Mouse (Mus musculus) spleen, postnatal 10 days (tissue): Measurements from ENCODE around the gene Gsto1.

ENCODE experiments used
- DNase-seq, 2 experiments: peaks; one replicate each; pipeline ENCODE4 v3.0.0; 2021 to 2022; ENCODE audit warnings: low spot score in 2 of 2

Gsto1 gene

DNA sequence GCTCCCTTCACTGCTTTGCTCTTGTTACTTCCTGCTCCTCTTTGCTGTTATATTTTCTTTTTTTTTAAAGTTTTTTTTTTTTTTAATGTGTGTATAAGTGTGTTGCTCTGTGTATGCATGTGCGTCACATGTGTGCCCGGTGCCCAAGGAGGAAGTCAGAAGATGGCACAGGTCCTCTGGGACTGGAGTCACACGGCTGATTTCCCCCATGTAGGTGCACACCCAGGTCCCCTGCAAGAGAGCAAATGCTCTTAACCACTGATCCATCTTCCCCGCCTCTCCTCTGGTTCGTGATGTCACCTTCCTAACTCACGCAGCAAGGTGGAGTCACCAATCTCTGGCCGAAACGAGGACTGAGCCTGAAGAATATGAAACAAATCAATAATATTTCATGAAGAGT is 33.3 kb downstream of the Gsto1 start:
- DNase-seq, result peak in 1 of 2 experiments; percentile 60

GRCm38 (mm10) chr19:47890489-47891130 is 35.8 kb downstream of the Gsto1 start:
- DNase-seq, result no peak

GRCm38 (mm10) chr19:47891562-47892312 is 37.0 kb downstream of the Gsto1 start:
- DNase-seq, result no peak

- DNase-seq, result no peak
Observed at GRCm38 (mm10) chr19:47893092-47893491, 38.3 kb downstream of the Gsto1 start.

- DNase-seq, result no peak
Observed at GRCm38 (mm10) chr19:47898472-47899079, 43.8 kb downstream of the Gsto1 start.

DNA sequence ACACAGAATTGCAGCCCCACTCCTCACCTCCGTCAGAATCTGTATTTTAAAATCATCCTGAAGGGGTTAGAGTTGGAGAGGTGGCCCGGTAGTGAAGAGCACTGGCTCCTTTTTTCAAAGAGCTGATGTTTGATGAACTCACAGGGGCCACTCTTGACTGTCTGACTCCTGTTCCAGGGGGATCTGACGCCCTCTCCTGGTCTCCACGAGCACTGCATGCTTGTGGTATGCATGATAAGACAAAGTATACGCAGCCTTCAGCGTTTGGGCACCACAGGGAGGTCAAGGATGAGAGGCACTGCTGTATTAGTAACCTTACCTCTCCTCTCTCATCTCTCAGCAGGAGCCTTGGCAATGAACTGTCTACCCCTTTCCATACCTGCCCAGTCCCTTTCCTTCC is 45.2 kb downstream of the Gsto1 start:
- DNase-seq, result peak in 1 of 2 experiments; percentile 55

DNA sequence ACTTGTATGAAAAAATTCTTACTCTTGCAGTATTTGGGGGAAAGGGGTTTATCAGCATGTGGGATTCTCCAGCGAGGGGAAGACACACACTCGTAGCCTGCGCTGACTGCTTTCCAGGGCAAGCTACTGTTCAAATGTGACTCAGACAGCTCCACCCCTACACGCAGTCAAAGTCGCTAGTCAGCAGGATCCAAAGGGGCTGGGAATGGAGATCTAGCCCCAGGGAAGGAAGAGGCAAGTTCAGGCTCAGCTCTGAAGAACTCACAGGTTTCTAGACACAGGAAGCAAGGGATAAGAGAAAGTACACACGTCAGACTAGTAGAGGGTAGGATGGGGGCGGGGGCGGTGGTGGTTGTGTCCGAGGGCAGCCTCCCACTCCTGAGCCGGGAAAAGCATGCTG is 45.8 kb downstream of the Gsto1 start:
- DNase-seq, result no peak

DNA sequence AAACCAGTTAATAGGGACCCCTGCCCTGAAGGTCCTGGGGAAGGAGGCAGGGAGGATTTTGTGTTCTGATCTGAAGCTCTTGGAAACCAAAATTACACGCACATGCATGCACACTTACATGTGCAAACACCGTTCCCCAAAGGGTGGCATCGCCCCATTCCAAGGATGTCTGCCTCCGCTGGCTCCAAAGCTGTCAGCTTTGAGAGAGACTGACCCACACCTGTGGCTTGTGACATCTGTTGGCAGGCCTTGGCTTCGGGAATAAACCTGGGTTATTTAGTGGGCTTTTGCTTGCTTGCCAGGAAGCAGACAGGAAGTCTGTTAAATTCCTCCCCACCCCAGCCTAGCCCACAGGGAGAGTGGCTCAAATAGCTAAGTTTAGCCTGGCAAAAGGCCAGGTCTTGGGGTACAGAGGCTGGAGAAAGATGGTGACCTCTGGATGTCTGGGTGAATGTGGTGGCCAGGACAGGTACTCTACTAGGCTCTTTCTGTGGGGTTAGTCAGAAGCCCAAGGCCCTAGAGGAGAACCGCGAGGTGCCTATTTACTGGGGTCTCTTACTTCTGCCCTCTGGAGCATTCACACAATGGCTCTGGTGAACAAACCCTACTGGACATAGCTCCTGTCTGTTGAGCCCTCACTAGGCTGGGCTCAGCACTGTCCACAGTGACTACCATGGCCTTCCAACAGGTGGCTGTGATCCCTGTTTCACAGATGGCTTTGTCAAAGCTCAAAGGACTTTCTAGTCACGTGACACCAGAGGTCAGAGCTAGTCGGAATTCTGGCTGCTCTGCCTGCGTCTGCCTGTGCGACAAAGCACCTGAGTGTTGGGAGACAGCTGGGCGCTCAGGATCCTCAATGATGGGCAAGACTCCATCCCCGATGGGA is 47.8 kb downstream of the Gsto1 start:
- DNase-seq, result no peak

DNA sequence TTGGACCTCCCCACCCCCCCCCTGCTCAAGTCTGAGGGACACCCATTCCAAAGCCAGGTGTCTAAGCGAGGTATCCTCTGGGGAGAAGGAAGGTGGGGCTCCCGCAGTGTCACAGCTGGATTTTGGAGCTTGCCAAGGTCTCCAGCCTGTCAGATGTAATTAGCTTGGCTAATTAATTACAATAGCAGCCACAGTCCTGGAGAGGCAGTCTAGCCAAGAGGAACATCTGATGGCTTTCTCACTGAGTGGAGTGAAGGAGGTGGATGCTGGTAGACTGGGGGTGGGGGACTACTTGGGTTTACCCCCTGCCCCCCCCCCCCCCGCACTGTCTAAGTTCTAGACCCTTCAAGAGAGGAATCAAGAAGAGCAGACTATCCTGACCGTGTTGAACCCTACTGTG is 48.9 kb downstream of the Gsto1 start:
- no peak for DNase-seq

DNA sequence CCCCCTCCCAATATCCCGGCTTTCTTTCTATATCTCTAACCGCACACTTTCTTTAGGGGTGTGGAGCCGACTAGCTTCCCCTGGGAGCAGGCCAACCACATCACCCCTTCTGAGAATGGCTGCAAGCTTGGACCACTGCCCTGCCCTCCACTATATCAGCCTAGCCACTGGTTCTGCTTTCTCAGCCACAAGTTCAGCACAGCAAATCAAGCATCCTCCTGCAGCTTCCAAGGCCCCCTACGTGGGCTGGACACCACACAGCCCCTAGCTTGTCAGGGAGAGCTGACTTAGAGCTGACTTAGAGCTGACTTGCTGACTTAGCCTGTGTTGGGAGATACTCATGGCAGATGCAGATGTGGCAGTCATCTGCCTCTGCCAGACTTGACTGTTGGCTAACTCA is 50.3 kb downstream of the Gsto1 start:
- DNase-seq, result no peak

DNA sequence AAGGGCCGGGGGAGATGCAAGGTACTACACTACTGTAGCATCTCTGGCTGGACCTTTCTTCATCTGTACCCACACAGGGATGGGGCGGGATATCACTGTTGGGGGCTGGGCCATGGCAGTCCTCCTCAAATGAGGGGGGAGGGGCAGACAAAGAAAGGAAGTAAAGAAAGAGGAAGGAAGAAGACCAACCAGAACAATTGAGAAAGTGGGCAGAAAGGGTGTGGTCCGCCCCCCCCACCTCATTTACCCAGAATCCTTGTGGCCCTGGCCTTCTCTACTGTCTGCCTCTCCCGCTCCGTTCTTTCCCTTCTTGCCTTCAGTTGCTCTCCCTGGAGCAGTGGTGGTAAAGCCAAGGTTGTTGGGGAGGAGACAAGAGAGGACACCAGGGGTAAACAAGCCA is 50.8 kb downstream of the Gsto1 start:
- peak in 1 of 2 experiments; percentile 43 for DNase-seq

DNA sequence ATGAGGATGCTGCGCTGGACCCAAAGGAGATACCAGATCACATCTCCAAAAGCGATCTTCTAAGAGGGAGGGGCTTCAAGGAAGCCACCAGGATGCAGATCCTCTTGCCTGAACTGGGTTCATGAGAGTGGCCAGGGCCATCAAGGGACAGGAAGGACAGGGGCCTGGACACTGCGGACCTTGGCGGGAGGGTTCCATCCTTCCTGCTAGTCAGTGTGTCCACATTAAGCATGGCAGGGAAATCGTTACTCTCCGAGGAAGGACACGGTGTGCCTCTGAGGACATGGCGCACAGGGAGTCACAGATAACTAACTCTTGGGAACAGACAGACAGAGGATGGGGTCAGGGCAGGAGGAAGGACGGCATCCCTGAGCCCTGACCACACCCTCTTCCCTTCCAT is 52.8 kb downstream of the Gsto1 start:
- no peak for DNase-seq

- no peak for DNase-seq
Observed at GRCm38 (mm10) chr19:47908961-47909371, 54.2 kb downstream of the Gsto1 start.

DNA sequence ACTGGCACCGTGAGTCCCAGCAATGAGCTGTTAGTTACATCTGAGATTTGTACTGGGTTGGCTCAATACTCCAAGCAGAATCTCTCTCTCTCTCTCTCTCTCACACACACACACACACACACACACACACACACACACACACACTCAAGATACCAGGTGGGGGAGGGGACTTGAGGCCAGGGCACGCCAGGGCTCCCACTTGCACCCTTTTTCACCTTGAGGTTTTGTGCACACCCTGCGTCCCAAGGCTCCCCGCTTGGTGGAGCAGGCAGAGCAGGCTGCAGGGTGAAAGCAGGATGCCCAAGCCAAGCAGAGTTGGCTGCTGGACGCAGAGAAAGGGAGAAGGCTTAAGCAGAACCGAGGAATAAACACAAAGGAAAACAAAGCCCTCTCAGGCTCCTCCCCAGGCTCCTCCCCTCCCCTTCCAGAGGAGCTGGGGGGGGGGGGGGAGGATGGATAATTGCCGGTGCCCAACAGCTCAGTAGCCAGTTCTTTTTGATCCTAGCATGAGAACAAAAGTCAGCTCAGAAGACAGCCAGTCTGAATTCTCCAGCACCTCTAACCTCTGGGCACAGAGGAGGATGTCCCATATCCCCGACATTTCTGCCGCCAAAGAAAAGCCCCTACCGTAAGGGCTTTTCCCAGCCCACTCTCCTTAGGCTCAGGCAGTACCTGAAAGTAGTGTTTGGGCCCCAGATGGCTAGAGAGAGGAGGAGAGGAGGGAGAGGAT is 54.8 kb downstream of the Gsto1 start:
- no peak for DNase-seq

- DNase-seq, result no peak
Observed at GRCm38 (mm10) chr19:47910117-47910618, 55.4 kb downstream of the Gsto1 start.

DNA sequence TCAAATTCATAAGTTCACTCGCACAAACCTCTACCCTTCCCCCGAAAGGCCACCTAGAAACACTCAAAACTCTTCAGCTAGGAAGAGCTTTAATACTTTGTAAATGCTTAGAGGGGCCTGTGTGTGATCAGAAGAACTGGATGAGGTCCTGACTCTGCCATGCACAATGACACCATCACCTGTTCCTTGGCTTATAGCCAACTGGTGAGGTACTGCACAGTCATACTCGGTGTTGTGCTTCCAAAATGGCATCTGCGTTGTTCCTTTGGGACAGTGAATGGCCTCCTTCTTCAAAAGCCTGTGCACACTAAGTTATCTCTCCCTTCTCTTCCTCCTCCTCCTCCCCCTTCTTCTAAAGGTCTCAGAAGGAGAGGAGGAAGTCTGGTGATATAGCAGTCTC is 56.0 kb downstream of the Gsto1 start:
- DNase-seq, result no peak

DNA sequence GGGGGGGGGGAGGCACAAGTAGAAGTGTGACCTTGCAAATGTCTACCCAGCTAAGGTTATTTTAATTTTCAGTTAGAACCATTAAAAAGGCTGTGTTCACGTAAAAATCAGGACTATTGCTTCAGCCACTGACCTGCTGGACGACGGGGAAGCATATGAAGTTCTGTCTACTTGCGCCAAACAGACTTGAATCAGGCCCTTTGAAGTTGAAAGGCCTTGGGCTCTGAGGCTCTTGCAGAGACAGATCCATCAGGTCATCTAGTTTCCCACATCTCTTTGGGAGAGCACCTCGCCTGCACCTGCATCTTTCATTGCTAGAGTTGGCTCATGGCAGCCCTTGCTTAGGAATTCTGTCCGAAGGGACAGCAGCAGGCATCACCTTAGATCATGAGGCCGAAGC is 58.6 kb downstream of the Gsto1 start:
- no peak for DNase-seq

DNA sequence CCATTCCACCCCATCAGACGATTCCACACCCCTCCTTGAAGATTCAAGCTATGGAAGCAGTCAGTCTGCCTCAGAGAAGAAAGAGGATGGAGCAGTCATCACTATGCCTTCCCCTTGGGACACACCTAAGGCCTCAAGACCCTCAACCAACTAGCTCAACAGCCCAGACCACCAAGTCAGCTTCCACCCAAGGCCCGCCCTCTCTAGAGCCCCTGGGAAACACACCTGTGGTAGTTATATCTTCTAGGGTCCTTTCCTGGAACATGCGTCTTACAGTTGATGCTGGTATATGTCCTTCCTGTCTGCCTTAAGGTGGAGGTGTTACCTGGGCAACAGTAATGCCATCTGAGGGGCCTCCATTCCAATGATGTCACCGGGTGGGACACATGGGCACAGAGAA is 59.4 kb downstream of the Gsto1 start:
- DNase-seq, result no peak
